Mouse (Mus musculus): Measurements from ENCODE around the gene Rtn2. TPM values are rescaled to one million over a fixed set of nuclear protein-coding genes. Genes with fewer than 3 reads are reported as not detected.

The Rtn2 gene
- total RNA-seq, 1 experiment: 9.9 TPM

DNA sequence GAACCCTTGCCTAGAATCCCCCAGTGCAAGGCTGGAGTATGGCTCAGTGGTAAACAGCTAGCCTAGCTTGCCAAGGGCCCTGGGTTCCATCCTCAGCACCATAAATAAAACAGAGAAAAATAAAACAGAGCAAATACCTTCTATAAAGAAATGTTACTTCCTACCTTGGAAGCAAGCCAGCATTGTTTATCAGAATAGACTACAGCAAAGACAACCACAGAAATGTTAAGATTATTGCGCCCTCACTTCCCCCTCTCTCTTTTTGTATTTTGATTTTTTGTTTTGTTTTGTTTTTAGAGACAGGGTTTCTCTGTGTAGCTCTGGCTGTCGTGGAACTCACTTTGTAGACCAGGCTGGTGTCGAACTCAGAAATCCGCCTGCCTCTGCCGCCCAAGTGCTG, 15.4 kb downstream of the Rtn2 start:
- H3K4me3 ChIP-seq (ENCODE audit: insufficient read depth in 1 of 2, low read depth in 1 of 2, low read length in 2 of 2, poor library complexity in 1 of 2, severe bottlenecking in 1 of 2): no peak overlapping the region
- DNase-seq (ENCODE audit: low read depth, low spot score): no peak
- no peak for TF ChIP-seq CHD2 (IDR thresholded peaks at IDR 0.05; ENCODE audit: low read depth, low read length)
- no peak for TF ChIP-seq ZNF384 (IDR thresholded peaks at IDR 0.05; ENCODE audit: low read depth, low read length)
- TF ChIP-seq MAFK (IDR thresholded peaks at IDR 0.05; ENCODE audit: insufficient read depth, low read depth, low read length): no peak
- no peak for TF ChIP-seq HCFC1 (IDR thresholded peaks at IDR 0.05; ENCODE audit: borderline replicate concordance, insufficient read depth, low read length)
- no peak for TF ChIP-seq ZC3H11A (IDR thresholded peaks at IDR 0.05; ENCODE audit: borderline replicate concordance, low read depth, low read length)
- H3K27ac ChIP-seq (ENCODE audit: insufficient read depth, low read depth, low read length, poor library complexity, severe bottlenecking): no peak overlapping the region
- no peaks in the 10 kb centered on the region for H3K36me3 ChIP-seq (ENCODE audit: control insufficient read depth, insufficient read depth, low read length, poor library complexity, severe bottlenecking)
- H3K4me1 ChIP-seq (ENCODE audit: control insufficient read depth in 2 of 2, insufficient read depth in 2 of 2, low read length in 2 of 2, poor library complexity in 1 of 2): peaks cover 0 to 16% of the 10 kb centered on the region in 2 experiments; a peak in 3 of 4 replicates
- in situ Hi-C loops (cut with MboI; ENCODE audit: low sequenced_read_pairs in 2 of 2, unreplicated experiment in 2 of 2): no loop called here
- no peak overlapping the region for H3K9ac ChIP-seq (ENCODE audit: insufficient read depth, low read depth, low read length, poor library complexity, severe bottlenecking)
- no peaks in the 10 kb centered on the region for H3K9me3 ChIP-seq (ENCODE audit: control insufficient read depth, insufficient read depth, low read depth, low read length)

DNA sequence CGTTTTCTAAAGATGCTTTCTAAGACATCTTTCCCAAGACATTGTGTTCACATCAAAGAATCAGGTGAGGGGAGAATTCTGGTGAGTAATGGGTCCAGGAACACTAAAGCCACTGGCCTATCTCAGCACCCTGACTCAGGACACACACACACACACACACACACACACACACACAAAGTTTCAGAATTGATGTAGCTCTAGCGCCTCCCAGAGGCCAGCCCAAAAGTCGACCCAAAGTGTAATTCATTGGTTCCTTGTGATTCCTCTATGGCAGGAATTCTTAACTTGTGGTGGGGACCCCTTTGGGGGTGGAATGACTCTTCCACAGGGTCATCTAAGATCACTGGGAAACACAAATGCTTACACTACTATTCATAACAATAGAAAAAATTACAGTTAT, 16.8 kb downstream of the Rtn2 start:
- H3K9me3 ChIP-seq (ENCODE audit: control insufficient read depth, insufficient read depth, low read depth, low read length): no peaks in the 10 kb centered on the region
- TF ChIP-seq CHD2 (IDR thresholded peaks at IDR 0.05; ENCODE audit: low read depth, low read length) (no peak), HCFC1 (IDR thresholded peaks at IDR 0.05; ENCODE audit: borderline replicate concordance, insufficient read depth, low read length) (no peak), ZC3H11A (IDR thresholded peaks at IDR 0.05; ENCODE audit: borderline replicate concordance, low read depth, low read length) (no peak)
- in situ Hi-C loops (cut with MboI; ENCODE audit: low sequenced_read_pairs in 2 of 2, unreplicated experiment in 2 of 2): no loop called here
- peaks cover 0 to 10% of the 10 kb centered on the region in 2 experiments; a peak in 1 of 4 replicates for H3K4me1 ChIP-seq (ENCODE audit: control insufficient read depth in 2 of 2, insufficient read depth in 2 of 2, low read length in 2 of 2, poor library complexity in 1 of 2)
- no peak overlapping the region for H3K27ac ChIP-seq (ENCODE audit: insufficient read depth, low read depth, low read length, poor library complexity, severe bottlenecking)
- H3K4me3 ChIP-seq (ENCODE audit: insufficient read depth in 1 of 2, low read depth in 1 of 2, low read length in 2 of 2, poor library complexity in 1 of 2, severe bottlenecking in 1 of 2): no peak overlapping the region
- no peak overlapping the region for H3K9ac ChIP-seq (ENCODE audit: insufficient read depth, low read depth, low read length, poor library complexity, severe bottlenecking)
- no peaks in the 10 kb centered on the region for H3K36me3 ChIP-seq (ENCODE audit: control insufficient read depth, insufficient read depth, low read length, poor library complexity, severe bottlenecking)
- no peak for DNase-seq (ENCODE audit: low read depth, low spot score)

DNA sequence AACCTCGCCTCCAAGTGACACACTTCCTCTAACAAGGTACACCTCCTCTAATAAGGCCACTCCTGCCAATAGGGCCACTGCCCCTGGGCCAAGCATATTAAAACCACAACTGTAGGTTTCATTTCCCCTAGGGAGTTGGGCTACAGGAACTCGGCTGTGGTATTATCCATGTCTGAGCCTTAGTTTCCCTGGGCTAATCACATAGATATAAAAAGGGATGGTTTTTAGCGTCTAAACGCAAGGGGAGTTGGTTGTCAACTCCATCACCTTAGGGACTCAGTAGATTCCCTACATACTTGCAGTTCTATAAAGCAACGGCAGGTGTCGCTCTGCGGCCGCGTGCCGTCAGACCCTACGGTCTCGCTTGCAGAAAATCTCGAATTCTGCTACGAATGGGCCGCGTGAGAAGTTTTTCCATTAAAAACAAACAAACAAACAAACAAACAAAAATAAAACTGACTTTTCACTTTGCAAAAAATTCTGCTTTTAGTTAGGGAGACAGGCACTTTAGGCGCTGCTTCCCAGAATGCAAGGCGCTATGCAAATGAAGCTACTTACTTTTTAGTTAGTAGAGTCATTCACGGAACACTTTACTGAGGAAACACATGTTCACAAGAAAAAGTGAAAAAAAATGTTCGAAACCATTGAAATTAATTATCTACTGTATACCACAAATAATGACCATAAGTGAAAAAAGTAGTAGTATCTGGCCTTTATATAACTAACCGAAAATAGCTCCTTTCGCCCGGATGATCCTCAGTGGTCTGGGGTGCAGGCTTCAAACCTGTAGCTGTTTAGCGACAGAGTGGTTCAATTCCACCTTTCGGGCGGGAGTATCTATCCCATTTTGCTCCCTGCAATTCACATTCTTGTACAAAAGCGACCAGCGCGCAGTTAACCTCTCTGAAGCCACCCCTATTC, 18.3 kb downstream of the Rtn2 start:
- in situ Hi-C loops (cut with MboI; ENCODE audit: low sequenced_read_pairs in 2 of 2, unreplicated experiment in 2 of 2): no loop called here
- Histone ChIP-seq H3K27ac (ENCODE audit: insufficient read depth, low read depth, low read length, poor library complexity, severe bottlenecking) (peak overlapping the region; percentile 5; the same call in 1 of the 2 replicates), H3K36me3 (ENCODE audit: control insufficient read depth, insufficient read depth, low read length, poor library complexity, severe bottlenecking) (no peaks in the 10 kb centered on the region), H3K9ac (ENCODE audit: insufficient read depth, low read depth, low read length, poor library complexity, severe bottlenecking) (no peak overlapping the region), H3K4me1 (ENCODE audit: control insufficient read depth in 2 of 2, insufficient read depth in 2 of 2, low read length in 2 of 2, poor library complexity in 1 of 2) (peaks cover 0 to 7% of the 10 kb centered on the region in 2 experiments; a peak in 1 of 4 replicates), H3K9me3 (ENCODE audit: control insufficient read depth, insufficient read depth, low read depth, low read length) (no peaks in the 10 kb centered on the region), H3K4me3 (ENCODE audit: insufficient read depth in 1 of 2, low read depth in 1 of 2, low read length in 2 of 2, poor library complexity in 1 of 2, severe bottlenecking in 1 of 2) (peak overlapping the region; percentile 70)
- peak; percentile 73 for DNase-seq (ENCODE audit: low read depth, low spot score)
- TF ChIP-seq CHD2 (IDR thresholded peaks at IDR 0.05; ENCODE audit: low read depth, low read length): peak; percentile 5; the same call in 1 of the 2 replicates
- TF ChIP-seq MAFK (IDR thresholded peaks at IDR 0.05; ENCODE audit: insufficient read depth, low read depth, low read length): 0 out of 2 replicates have a peak, but pooled peaks have one; percentile 2
- TF ChIP-seq ZC3H11A (IDR thresholded peaks at IDR 0.05; ENCODE audit: borderline replicate concordance, low read depth, low read length): 0 out of 2 replicates have a peak, but pooled peaks have one; percentile 6
- TF ChIP-seq HCFC1 (IDR thresholded peaks at IDR 0.05; ENCODE audit: borderline replicate concordance, insufficient read depth, low read length): no peak
- no peak for TF ChIP-seq ZNF384 (IDR thresholded peaks at IDR 0.05; ENCODE audit: low read depth, low read length)

DNA sequence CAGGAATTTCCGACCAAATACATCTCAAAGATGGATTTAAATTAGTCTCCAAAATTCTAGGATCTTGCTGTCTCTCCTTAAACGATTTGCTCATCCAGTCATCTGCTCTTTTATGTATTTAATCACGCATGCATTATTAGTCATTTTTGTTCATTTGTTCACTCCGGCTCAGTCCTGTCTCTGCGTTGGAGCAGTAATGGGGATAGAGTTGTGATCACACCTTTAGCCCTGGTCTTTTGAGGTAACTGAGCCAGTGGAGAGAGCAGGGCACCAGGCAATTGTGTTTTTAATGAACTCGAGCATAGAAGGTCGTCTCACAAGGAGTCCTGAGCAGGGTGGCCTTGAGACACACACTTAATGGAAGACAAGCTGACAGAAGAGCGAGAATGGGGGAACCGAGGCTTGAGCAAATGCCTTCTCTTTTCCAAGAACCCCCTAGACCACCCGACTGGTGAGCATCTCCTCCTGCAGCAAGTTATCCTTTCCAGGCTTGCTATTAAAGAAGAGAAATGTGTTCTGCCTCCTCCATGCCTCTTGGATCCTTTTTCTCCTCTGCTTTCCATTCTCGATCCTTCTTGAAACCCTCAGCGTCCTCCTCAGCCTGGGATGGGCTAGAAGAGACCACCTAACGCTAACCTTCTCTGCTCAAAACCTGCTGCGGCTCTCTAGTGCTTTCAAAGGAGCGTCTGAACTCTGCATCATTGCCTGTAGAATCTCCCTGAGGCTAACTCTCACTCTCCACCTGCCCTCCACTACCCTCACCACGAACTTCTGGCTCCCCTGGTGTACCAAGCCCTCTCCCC, 19.2 kb downstream of the Rtn2 start:
- in situ Hi-C loops (cut with MboI; ENCODE audit: low sequenced_read_pairs in 2 of 2, unreplicated experiment in 2 of 2): no loop called here
- no peaks in the 10 kb centered on the region for H3K36me3 ChIP-seq (ENCODE audit: control insufficient read depth, insufficient read depth, low read length, poor library complexity, severe bottlenecking)
- peak overlapping the region in 1 of 2 experiments; percentile 70; a peak in 2 of 4 replicates for H3K4me3 ChIP-seq (ENCODE audit: insufficient read depth in 1 of 2, low read depth in 1 of 2, low read length in 2 of 2, poor library complexity in 1 of 2, severe bottlenecking in 1 of 2)
- DNase-seq (ENCODE audit: low read depth, low spot score): no peak
- H3K9ac ChIP-seq (ENCODE audit: insufficient read depth, low read depth, low read length, poor library complexity, severe bottlenecking): no peak overlapping the region
- 0 out of 2 replicates have a peak, but pooled peaks have one; percentile 9 for TF ChIP-seq CHD2 (IDR thresholded peaks at IDR 0.05; ENCODE audit: low read depth, low read length)
- no peak for TF ChIP-seq ZNF384 (IDR thresholded peaks at IDR 0.05; ENCODE audit: low read depth, low read length)
- no peak for TF ChIP-seq HCFC1 (IDR thresholded peaks at IDR 0.05; ENCODE audit: borderline replicate concordance, insufficient read depth, low read length)
- TF ChIP-seq ZC3H11A (IDR thresholded peaks at IDR 0.05; ENCODE audit: borderline replicate concordance, low read depth, low read length): no peak
- no peak for TF ChIP-seq MAFK (IDR thresholded peaks at IDR 0.05; ENCODE audit: insufficient read depth, low read depth, low read length)
- no peaks in the 10 kb centered on the region for H3K9me3 ChIP-seq (ENCODE audit: control insufficient read depth, insufficient read depth, low read depth, low read length)
- H3K4me1 ChIP-seq (ENCODE audit: control insufficient read depth in 2 of 2, insufficient read depth in 2 of 2, low read length in 2 of 2, poor library complexity in 1 of 2): peaks cover 0 to 7% of the 10 kb centered on the region in 2 experiments; a peak in 1 of 4 replicates
- no peak overlapping the region for H3K27ac ChIP-seq (ENCODE audit: insufficient read depth, low read depth, low read length, poor library complexity, severe bottlenecking)
